Mouse (Mus musculus) lung, adult 2 months (tissue): ENCODE results near the gene Zfp358.

ENCODE experiments used
- CTCF ChIP-seq: fragments of 200-500 bp; IDR thresholded peaks from 2 replicates; pipeline ENCODE4 v1.5.1; 2011; ENCODE audit warnings: mild to moderate bottlenecking, low read length, control low read depth; ENCODE audit not compliant: insufficient read depth
- POLR2A ChIP-seq: fragments of 200-500 bp; IDR thresholded peaks from 2 replicates; pipeline ENCODE4 v1.6.1; 2011; ENCODE audit warnings: low read depth, mild to moderate bottlenecking, control low read depth, low read length, borderline replicate concordance; ENCODE audit errors: extremely low read depth

DNA sequence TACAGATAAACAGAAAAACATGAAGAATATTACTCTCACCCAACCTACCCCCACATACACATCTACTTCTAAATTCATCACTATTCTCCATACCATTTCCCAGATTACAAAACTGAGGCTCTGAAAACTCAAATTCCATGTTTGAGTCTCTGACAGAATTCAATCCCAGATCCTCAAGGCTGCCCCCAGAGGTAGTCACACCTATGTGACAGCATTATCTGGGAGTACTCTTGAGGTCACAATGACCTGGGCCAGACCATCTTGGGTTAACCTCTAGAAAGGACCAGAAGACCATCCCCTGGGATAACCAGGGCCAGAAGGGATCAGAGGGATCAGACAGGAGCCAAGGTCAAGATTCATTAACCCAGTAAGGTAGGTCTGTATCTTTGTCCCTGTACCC lies 22.4 kb upstream of the Zfp358 start, which contains the start of gene Tex45:
- TF ChIP-seq POLR2A (no peak), CTCF (no peak)
